Mouse (Mus musculus) ES-E14 (cell line): ENCODE data around the gene Wwtr1. TPM values are rescaled to one million over a fixed set of nuclear protein-coding genes. Genes with fewer than 3 reads are reported as not detected.

Experiments
- DNase-seq: peaks from one replicate; pipeline ENCODE4 v3.0.0-alpha.2; 2013; ENCODE audit warnings: low read depth, low spot score
- H3K27ac ChIP-seq: 2 replicates; pipeline ENCODE4 v1.5.1; 2012; ENCODE audit warnings: low read depth, mild to moderate bottlenecking, low read length, moderate library complexity, mixed read lengths; ENCODE audit not compliant: poor library complexity, insufficient read depth, severe bottlenecking
- H3K36me3 ChIP-seq: 2 replicates; pipeline ENCODE4 v1.6.1; 2012; ENCODE audit warnings: mild to moderate bottlenecking, low read length, moderate library complexity, mixed read lengths; ENCODE audit not compliant: control insufficient read depth, poor library complexity, insufficient read depth, severe bottlenecking
- H3K4me1 ChIP-seq, 2 experiments: fragments of 150-350 bp in 1 of 2; sonication (generic) in 1 of 2; 2 replicates each; pipeline ENCODE4 v1.6.1; 2012; ENCODE audit warnings: low read length in 2 of 2, mild to moderate bottlenecking in 1 of 2, mixed read lengths in 1 of 2; ENCODE audit not compliant: control insufficient read depth in 2 of 2, insufficient read depth in 2 of 2, poor library complexity in 1 of 2
- H3K4me3 ChIP-seq, 2 experiments: fragments of 150-350 bp in 1 of 2; sonication (generic) in 1 of 2; 2 replicates each; pipeline ENCODE4 v1.5.1; 2012; ENCODE audit warnings: low read length in 2 of 2, low read depth in 1 of 2, mild to moderate bottlenecking in 1 of 2, mixed read lengths in 1 of 2; ENCODE audit not compliant: insufficient read depth in 1 of 2, poor library complexity in 1 of 2, severe bottlenecking in 1 of 2
- H3K9ac ChIP-seq: 2 replicates; pipeline ENCODE4 v1.6.1; 2012; ENCODE audit warnings: low read depth, mild to moderate bottlenecking, low read length, mixed read lengths; ENCODE audit not compliant: poor library complexity, insufficient read depth, severe bottlenecking
- H3K9me3 ChIP-seq: fragments of 150-350 bp; sonication (generic); 2 replicates; pipeline ENCODE4 v1.6.1; 2012; ENCODE audit warnings: low read depth, mild to moderate bottlenecking, low read length; ENCODE audit not compliant: control insufficient read depth, insufficient read depth
- CHD2 ChIP-seq: IDR thresholded peaks from 2 replicates; pipeline ENCODE4 v1.6.1; 2014; ENCODE audit warnings: mild to moderate bottlenecking, low read depth, low read length, inconsistent platforms
- HCFC1 ChIP-seq: IDR thresholded peaks from 2 replicates; pipeline ENCODE4 v1.6.1; 2012; ENCODE audit warnings: low read length, inconsistent platforms, borderline replicate concordance; ENCODE audit not compliant: insufficient read depth
- MAFK ChIP-seq: IDR thresholded peaks from 2 replicates; pipeline ENCODE4 v1.6.1; 2014; ENCODE audit warnings: mild to moderate bottlenecking, low read depth, low read length, inconsistent platforms; ENCODE audit not compliant: insufficient read depth
- ZC3H11A ChIP-seq: IDR thresholded peaks from 2 replicates; pipeline ENCODE4 v1.6.1; 2012; ENCODE audit warnings: low read depth, mild to moderate bottlenecking, inconsistent platforms, low read length, borderline replicate concordance
- ZNF384 ChIP-seq: IDR thresholded peaks from 2 replicates; pipeline ENCODE4 v1.6.1; 2012; ENCODE audit warnings: low read depth, low read length, inconsistent platforms
- in situ Hi-C, 2 experiments: fragments of 600-800 bp; cut with MboI; formaldehyde crosslinking; loops; one replicate each; pipeline ENCODE4 v1.15.1; 2025; ENCODE audit warnings: low sequenced_read_pairs in 2 of 2, inconsistent platforms in 1 of 2; ENCODE audit not compliant: unreplicated experiment in 2 of 2
- total RNA-seq: library from RNA; depleted of rRNA; stranded (reverse); fragments of 300-350 nt; gene quantifications from 2 replicates; pipeline ENCODE4 v1.2.3, GENCODE M21; 2012

Wwtr1 gene
- total RNA-seq, 1 experiment, result 20.0 TPM

GRCm38 (mm10) chr3:57481981-57482380, 93.7 kb downstream of the Wwtr1 start:
- in situ Hi-C loops, result no loop called here

GRCm38 (mm10) chr3:57480640-57481039, 95.1 kb downstream of the Wwtr1 start:
- in situ Hi-C loops, result no loop called here
- no peak overlapping the region for H3K9ac ChIP-seq
- DNase-seq, result no peak
- no peaks in the 10 kb centered on the region for H3K4me1 ChIP-seq
- no peak overlapping the region for H3K27ac ChIP-seq
- no peaks in the 10 kb centered on the region for H3K9me3 ChIP-seq
- no peak overlapping the region for H3K4me3 ChIP-seq
- H3K36me3 ChIP-seq, result no peaks in the 10 kb centered on the region
- no peak for TF ChIP-seq CHD2
- TF ChIP-seq HCFC1, result no peak
- TF ChIP-seq ZNF384, result no peak
- TF ChIP-seq ZC3H11A, result no peak
- no peak for TF ChIP-seq MAFK

More at GRCm38 (mm10) chr3:57481981-57482380, 93.7 kb downstream of the Wwtr1 start:
- H3K9me3 ChIP-seq, result no peaks in the 10 kb centered on the region; the same call in 1 of the 2 replicates
- DNase-seq, result no peak
- H3K4me1 ChIP-seq, result no peaks in the 10 kb centered on the region
- TF ChIP-seq ZNF384 (no peak), CHD2 (no peak), HCFC1 (no peak), ZC3H11A (no peak), MAFK (no peak)
- no peak overlapping the region for H3K9ac ChIP-seq
- no peak overlapping the region for H3K4me3 ChIP-seq
- no peak overlapping the region for H3K27ac ChIP-seq
- H3K36me3 ChIP-seq, result no peaks in the 10 kb centered on the region

- Histone ChIP-seq H3K27ac (no peak overlapping the region), H3K36me3 (peaks cover 1% of the 10 kb centered on the region; the same call in 1 of the 2 replicates), H3K9ac (no peak overlapping the region), H3K4me3 (no peak overlapping the region), H3K4me1 (peaks cover 0 to 9% of the 10 kb centered on the region in 2 experiments; a peak in 1 of 4 replicates), H3K9me3 (no peaks in the 10 kb centered on the region)
- in situ Hi-C loops, result loop anchor here in 1 of 2 experiments (5.0 kb wide), 1 partner anchor 153 kb away; no protein-coding TSS in a partner anchor
- no peak for DNase-seq
- TF ChIP-seq ZNF384 (no peak), HCFC1 (no peak), CHD2 (no peak), ZC3H11A (no peak), MAFK (no peak)
These were observed 101.3 kb downstream of the Wwtr1 start for GRCm38 (mm10) chr3:57474421-57474820.

GRCm38 (mm10) chr3:57472407-57472806, 103.3 kb downstream of the Wwtr1 start:
- Histone ChIP-seq H3K9me3 (no peaks in the 10 kb centered on the region), H3K27ac (no peak overlapping the region), H3K4me3 (no peak overlapping the region), H3K9ac (no peak overlapping the region), H3K4me1 (peaks cover 0 to 9% of the 10 kb centered on the region in 2 experiments; a peak in 1 of 4 replicates), H3K36me3 (peaks cover 1% of the 10 kb centered on the region; the same call in 1 of the 2 replicates)
- no peak for DNase-seq
- in situ Hi-C loops, result loop anchor here in 1 of 2 experiments (5.0 kb wide), 1 partner anchor 155 kb away; no protein-coding TSS in a partner anchor
- TF ChIP-seq MAFK (peak; percentile 86), ZNF384 (no peak)

- no peak overlapping the region; a peak in 1 of 4 replicates for H3K4me3 ChIP-seq
- H3K9ac ChIP-seq, result no peak overlapping the region
- H3K9me3 ChIP-seq, result no peaks in the 10 kb centered on the region
- DNase-seq, result peak; percentile 54
- H3K27ac ChIP-seq, result no peak overlapping the region
- in situ Hi-C loops, result loop anchor here in 1 of 2 experiments (5.0 kb wide), 1 partner anchor 156 kb away; no protein-coding TSS in a partner anchor
- peaks cover 0 to 9% of the 10 kb centered on the region in 2 experiments; a peak in 1 of 4 replicates for H3K4me1 ChIP-seq
- no peak for TF ChIP-seq MAFK
- peaks cover 1% of the 10 kb centered on the region; the same call in 1 of the 2 replicates for H3K36me3 ChIP-seq
These were observed 104.6 kb downstream of the Wwtr1 start for GRCm38 (mm10) chr3:57470981-57471601.
